Mouse (Mus musculus): ENCODE results near the gene Arih2.

The Arih2 gene

DNA sequence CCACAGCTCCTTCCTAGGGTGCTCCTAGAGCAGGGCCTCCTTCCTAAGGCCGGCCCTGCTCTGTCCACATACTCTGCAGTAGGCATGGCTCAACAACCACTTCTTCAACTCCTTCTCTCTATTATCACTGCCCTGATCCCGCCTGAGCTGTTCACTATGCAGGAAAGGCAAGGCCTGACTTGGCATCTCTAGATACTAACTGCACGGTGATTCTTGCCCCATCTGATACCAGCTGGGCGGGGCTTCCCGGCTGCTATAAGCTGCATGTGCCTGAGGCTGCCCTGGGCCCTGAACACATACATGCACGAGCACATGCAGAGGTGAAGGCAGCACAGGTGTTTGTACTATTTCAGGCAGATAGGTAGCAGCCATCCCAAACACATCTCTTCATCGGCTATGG, 85.1 kb downstream of the Arih2 start:
- no peak for DNase-seq (ENCODE audit: low spot score in 2 of 2)

GRCm38 (mm10) chr9:108563671-108564070, 85.5 kb downstream of the Arih2 start:
- no peak for DNase-seq (ENCODE audit: low spot score in 2 of 2)

DNA sequence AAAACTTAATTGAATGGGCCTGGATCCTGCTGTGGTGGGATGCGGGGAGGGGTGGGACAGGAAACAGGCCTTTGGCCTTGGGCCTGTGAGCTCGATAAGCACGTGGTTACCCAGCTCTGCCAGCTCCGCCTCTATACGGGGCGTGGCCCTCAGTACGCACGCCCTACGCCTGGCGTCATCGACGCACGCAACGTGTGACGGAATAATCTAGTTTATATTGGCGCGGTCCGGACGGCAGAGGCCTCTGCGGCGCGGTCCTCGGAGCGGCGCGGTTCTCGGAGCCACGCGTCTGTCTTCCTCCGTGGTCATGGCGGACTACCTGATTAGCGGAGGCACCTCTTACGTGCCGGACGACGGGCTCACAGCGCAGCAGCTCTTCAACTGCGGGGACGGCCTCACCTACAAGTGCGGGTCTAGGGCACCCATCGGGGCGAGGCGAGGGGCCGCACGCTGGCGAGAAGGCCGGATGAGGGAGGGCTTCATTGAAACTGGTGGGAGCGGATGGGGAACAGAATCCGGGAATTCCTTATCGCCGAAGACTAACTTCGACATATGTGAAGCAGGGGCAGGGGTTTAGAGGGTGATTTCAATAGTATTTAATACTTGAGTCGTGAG, 88.9 kb downstream of the Arih2 start, which contains the start of gene Impdh2:
Impdh2 (plus strand) TSS at position 60 of the 615 bp plus-strand sequence.
- DNase-seq (ENCODE audit: low spot score in 2 of 2), result peak; percentile 86 to 89

- DNase-seq (ENCODE audit: low spot score in 2 of 2), result no peak
Measured at GRCm38 (mm10) chr9:108559169-108559568, 90.0 kb downstream of the Arih2 start.

Measured in thymus, postnatal 10 days (tissue).